Mouse (Mus musculus) liver, postnatal 0 days (tissue): Measurements from ENCODE around the gene Chrng. TPM values are rescaled to one million over a fixed set of nuclear protein-coding genes. Genes with fewer than 3 reads are reported as not detected.

Source experiments
- ATAC-seq: fragments of 200-750 bp; cut with Nextera tagmentation; 2 replicates; pipeline ENCODE4 v1.8.0; 2017; ENCODE audit warnings: mild to moderate bottlenecking, moderate library complexity
- DNase-seq: peaks from one replicate; pipeline ENCODE4 v3.0.0-alpha.2; 2016
- H3K27ac ChIP-seq: fragments of 300-500 bp; sonication (generic); 2 replicates; pipeline ENCODE4 v1.5.1; 2014; ENCODE audit warnings: antibody characterized with exemption, moderate library complexity, mild to moderate bottlenecking, low read depth
- H3K27me3 ChIP-seq: fragments of 300-500 bp; sonication (generic); 2 replicates; pipeline ENCODE4 v1.6.1; 2014; ENCODE audit warnings: low read length, control low read depth, mixed read lengths; ENCODE audit not compliant: insufficient read depth
- H3K36me3 ChIP-seq: fragments of 300-500 bp; sonication (generic); replicated peaks from 2 replicates; pipeline ENCODE4 v1.6.1; 2014; ENCODE audit warnings: mild to moderate bottlenecking, control low read depth, low read length, moderate library complexity, mixed read lengths; ENCODE audit not compliant: insufficient read depth
- H3K4me1 ChIP-seq: fragments of 300-500 bp; sonication (generic); 2 replicates; pipeline ENCODE4 v1.6.1; 2014; ENCODE audit warnings: antibody characterized with exemption, mild to moderate bottlenecking, control low read depth; ENCODE audit not compliant: insufficient read depth
- H3K4me2 ChIP-seq: fragments of 300-500 bp; sonication (generic); 2 replicates; pipeline ENCODE4 v1.6.1; 2014; ENCODE audit warnings: low read depth, mild to moderate bottlenecking, low read length, moderate library complexity, mixed read lengths
- H3K4me3 ChIP-seq: fragments of 300-500 bp; sonication (generic); 2 replicates; pipeline ENCODE4 v1.5.1; 2014; ENCODE audit warnings: low read depth, low read length
- H3K9ac ChIP-seq: fragments of 300-500 bp; sonication (generic); replicated peaks from 2 replicates; pipeline ENCODE4 v1.6.1; 2014; ENCODE audit warnings: mild to moderate bottlenecking, moderate library complexity
- H3K9me3 ChIP-seq: fragments of 300-500 bp; sonication (generic); 2 replicates; pipeline ENCODE4 v1.6.1; 2016; ENCODE audit warnings: mild to moderate bottlenecking, control low read depth, low read length, mixed read lengths
- CTCF ChIP-seq: sonication (generic); IDR thresholded peaks from 2 replicates; pipeline ENCODE4 v1.5.1; 2016; ENCODE audit warnings: antibody characterized with exemption, low read depth
- EP300 ChIP-seq: IDR thresholded peaks from 2 replicates; pipeline ENCODE4 v1.6.1; 2016; ENCODE audit warnings: antibody characterized with exemption, low read depth, mild to moderate bottlenecking
- WGBS: fragments of 180-500 bp; shearing (Covaris S2); extraction: QIAGEN DNeasy Blood & Tissue Kit; methylation state at CpG from one replicate; pipeline ENCODE4 v1.1.7; 2014; ENCODE audit not compliant: insufficient replicate concordance; 5-methylcytosine and 5-hydroxymethylcytosine counted together
- polyA plus RNA-seq: library from polyadenylated mRNA; unstranded; fragments of >200 nt; fragmentation: Nextera tagmentation; extraction: Ambion mirVana; gene quantifications from 2 replicates; pipeline ENCODE4 v1.2.1, GENCODE M21; 2015

Gene Chrng
- polyA plus RNA-seq, 1 experiment from 2014 or later, result not detected

DNA sequence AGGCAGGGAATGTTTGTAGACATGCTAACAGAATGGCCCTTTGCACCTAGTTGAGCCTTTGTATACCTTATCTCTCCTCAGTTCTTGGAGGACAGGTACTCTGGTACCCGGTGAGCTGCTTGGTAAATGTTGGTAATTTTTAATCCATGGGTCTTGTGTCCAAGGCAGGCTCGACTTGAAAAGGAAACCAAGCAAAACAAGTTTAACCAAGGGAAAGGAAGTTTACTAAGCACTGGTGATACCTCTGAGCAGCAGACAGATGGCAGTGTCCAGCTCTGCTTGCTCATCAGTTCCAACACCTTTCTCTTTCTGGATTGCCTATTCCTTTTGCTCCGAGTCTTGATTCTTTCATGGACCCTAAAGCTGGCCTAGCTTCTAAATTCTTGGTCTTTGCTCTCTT is 13.5 kb downstream of the Chrng start:
- H3K9ac ChIP-seq, result no peak overlapping the region

GRCm38 (mm10) chr1:87225739-87226138 is 21.3 kb downstream of the Chrng start:
- Histone ChIP-seq H3K4me3 (no peak overlapping the region), H3K4me1 (no peaks in the 10 kb centered on the region), H3K4me2 (no peak overlapping the region), H3K27me3 (no peaks in the 10 kb centered on the region), H3K36me3 (peaks cover 93% of the 10 kb centered on the region), H3K27ac (no peak overlapping the region), H3K9me3 (no peaks in the 10 kb centered on the region), H3K9ac (no peak overlapping the region)
- no peak for ATAC-seq
- TF ChIP-seq EP300 (no peak), CTCF (no peak)
- 89% methylated on average over 8 of the region's 8 CpGs for WGBS
- no peak for DNase-seq

More for the DNA sequence above, 13.5 kb downstream of the Chrng start:
- H3K4me3 ChIP-seq, result no peak overlapping the region
- WGBS, result 50% methylated on average over 3 of the region's 3 CpGs
- ATAC-seq, result no peak
- H3K36me3 ChIP-seq, result peaks cover 43% of the 10 kb centered on the region
- H3K27me3 ChIP-seq, result no peaks in the 10 kb centered on the region
- H3K4me2 ChIP-seq, result peak overlapping the region; percentile 2; the same call in 1 of the 2 replicates
- H3K27ac ChIP-seq, result peak overlapping the region; percentile 19; the same call in 1 of the 2 replicates
- TF ChIP-seq EP300 (no peak), CTCF (peak; percentile 69)
- H3K9me3 ChIP-seq, result no peaks in the 10 kb centered on the region
- H3K4me1 ChIP-seq, result peaks cover 36% of the 10 kb centered on the region
- no peak for DNase-seq

- Histone ChIP-seq H3K27ac (no peak overlapping the region), H3K9me3 (no peaks in the 10 kb centered on the region), H3K36me3 (peaks cover 85% of the 10 kb centered on the region), H3K9ac (no peak overlapping the region), H3K4me2 (no peak overlapping the region), H3K4me3 (no peak overlapping the region), H3K4me1 (no peaks in the 10 kb centered on the region), H3K27me3 (no peaks in the 10 kb centered on the region)
- 90% methylated on average over 1 of the region's 1 CpGs for WGBS
- no peak for DNase-seq
- ATAC-seq, result no peak
- no peak for TF ChIP-seq CTCF
- no peak for TF ChIP-seq EP300
Measured at GRCm38 (mm10) chr1:87226409-87227159, 22.1 kb downstream of the Chrng start.

- 89% methylated on average over 3 of the region's 3 CpGs for WGBS
- DNase-seq, result no peak
- Histone ChIP-seq H3K36me3 (peaks cover 84% of the 10 kb centered on the region), H3K9ac (no peak overlapping the region), H3K27me3 (no peaks in the 10 kb centered on the region), H3K9me3 (no peaks in the 10 kb centered on the region), H3K4me2 (no peak overlapping the region), H3K4me1 (no peaks in the 10 kb centered on the region), H3K27ac (no peak overlapping the region), H3K4me3 (no peak overlapping the region)
- no peak for ATAC-seq
- TF ChIP-seq EP300, result no peak
- no peak for TF ChIP-seq CTCF
Measured at GRCm38 (mm10) chr1:87227160-87227550, 22.7 kb downstream of the Chrng start.

GRCm38 (mm10) chr1:87230606-87231005 is 26.1 kb downstream of the Chrng start:
- DNase-seq (no peak), ATAC-seq (no peak)
- H3K36me3 ChIP-seq, result peaks cover 63% of the 10 kb centered on the region

DNA sequence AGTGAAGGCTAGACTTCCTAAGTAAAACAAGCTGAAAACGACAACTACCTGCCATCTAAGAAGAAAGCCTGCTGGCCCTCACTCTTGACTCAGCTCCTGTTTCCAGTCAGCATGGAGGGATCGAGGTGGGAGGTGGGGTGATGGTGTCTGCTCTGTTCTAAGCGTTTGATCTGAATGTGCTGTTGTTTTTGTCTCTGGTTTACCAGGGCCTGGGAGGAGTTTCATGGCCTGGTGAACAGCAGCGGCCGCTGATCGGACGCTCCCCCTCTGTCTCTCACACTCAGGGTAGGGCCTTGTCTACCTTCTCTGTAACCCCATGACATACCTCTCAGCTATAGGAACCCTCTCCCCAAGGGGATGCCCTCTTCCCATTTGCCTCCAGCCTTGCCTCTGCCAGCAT is 27.7 kb downstream of the Chrng start:
- no peak overlapping the region for H3K9ac ChIP-seq
- H3K27ac ChIP-seq, result no peak overlapping the region
- H3K9me3 ChIP-seq, result no peaks in the 10 kb centered on the region
- no peak overlapping the region for H3K4me3 ChIP-seq
- no peaks in the 10 kb centered on the region for H3K4me1 ChIP-seq
- ATAC-seq (no peak), DNase-seq (no peak)
- TF ChIP-seq CTCF (no peak), EP300 (no peak)
- peaks cover 50% of the 10 kb centered on the region for H3K36me3 ChIP-seq
- no peaks in the 10 kb centered on the region for H3K27me3 ChIP-seq
- WGBS, result 75% methylated on average over 7 of the region's 7 CpGs
- no peak overlapping the region for H3K4me2 ChIP-seq

More at GRCm38 (mm10) chr1:87230606-87231005, 26.1 kb downstream of the Chrng start:
- TF ChIP-seq EP300 (no peak), CTCF (no peak)
- Histone ChIP-seq H3K27me3 (no peaks in the 10 kb centered on the region), H3K27ac (no peak overlapping the region), H3K4me3 (no peak overlapping the region), H3K9me3 (no peaks in the 10 kb centered on the region), H3K4me2 (no peak overlapping the region), H3K4me1 (no peaks in the 10 kb centered on the region), H3K9ac (no peak overlapping the region)
- WGBS, result 78% methylated on average over 5 of the region's 5 CpGs
